ENCODE assay signal across 32 mouse cellular contexts in the genomic region with DNA sequence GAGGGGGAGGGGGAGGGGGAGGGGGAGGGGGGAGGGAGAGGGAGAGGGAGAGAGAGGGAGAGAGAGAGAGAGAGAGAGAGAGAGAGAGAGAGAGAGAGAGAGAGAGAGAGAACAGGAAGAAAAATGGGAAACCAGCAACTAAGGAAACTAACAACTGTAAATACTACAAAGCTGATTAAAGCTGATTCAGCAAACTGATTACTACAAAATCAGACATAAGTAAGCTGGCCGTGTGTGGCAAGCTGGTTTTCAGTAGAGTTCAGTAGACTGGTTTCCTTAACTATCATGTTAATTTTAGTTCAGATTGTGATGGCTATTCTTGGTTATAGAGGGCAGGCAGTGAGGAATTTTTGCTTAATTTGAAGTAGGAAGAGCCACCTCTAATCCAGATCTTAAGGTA. TPM values are rescaled to one million over a fixed set of nuclear protein-coding genes. Genes with fewer than 3 reads are reported as not detected.
"Had no signal": no experiment of that assay in that cellular context is flagged by ENCODE, and none has a peak within 500 bp of the region (broad histone marks: within the 10 kb centered on the region; RNA-seq: fewer than 3 reads in every experiment).

No protein-coding gene starts in this region.

- H3K4me2 ChIP-seq: heart, embryonic 11.5 days; heart, embryonic 12.5 days; heart, embryonic 13.5 days; heart, embryonic 15.5 days; hindbrain, embryonic 12.5 days; hindbrain, embryonic 13.5 days; hindbrain, embryonic 14.5 days; hindbrain, embryonic 15.5 days; intestine, embryonic 15.5 days; kidney, embryonic 15.5 days had no signal

- H3K4me3 ChIP-seq: heart, embryonic 12.5 days; heart, embryonic 13.5 days; heart, embryonic 15.5 days; hindbrain, embryonic 10.5 days; hindbrain, embryonic 12.5 days; hindbrain, embryonic 13.5 days; hindbrain, embryonic 15.5 days; intestine, embryonic 15.5 days; kidney, embryonic 15.5 days; layer of hippocampus, adult 2 months; left cerebral cortex, adult 2 months had no signal

- H3K9me3 ChIP-seq: heart, embryonic 12.5 days; heart, embryonic 13.5 days; heart, embryonic 15.5 days; hindbrain, embryonic 10.5 days; hindbrain, embryonic 12.5 days; hindbrain, embryonic 13.5 days; hindbrain, embryonic 15.5 days; intestine, embryonic 15.5 days; kidney, embryonic 15.5 days had no signal

- H3K27ac ChIP-seq: heart, embryonic 13.5 days; heart, embryonic 15.5 days; hindbrain, embryonic 10.5 days; hindbrain, embryonic 12.5 days; hindbrain, embryonic 13.5 days; hindbrain, embryonic 14.5 days; hindbrain, embryonic 15.5 days; hindbrain, postnatal 0 days; intestine, embryonic 15.5 days; kidney, embryonic 15.5 days; kidney, postnatal 0 days; layer of hippocampus, adult 2 months; left cerebral cortex, adult 2 months had no signal

- H3K36me3 ChIP-seq: heart, embryonic 12.5 days; heart, embryonic 13.5 days; heart, embryonic 15.5 days; hindbrain, embryonic 10.5 days; hindbrain, embryonic 12.5 days; hindbrain, embryonic 13.5 days; hindbrain, embryonic 15.5 days; intestine, embryonic 15.5 days; kidney, embryonic 15.5 days had no signal

- H3K9ac ChIP-seq: heart, embryonic 12.5 days; heart, embryonic 13.5 days; heart, embryonic 15.5 days; hindbrain, embryonic 12.5 days; hindbrain, embryonic 13.5 days; hindbrain, embryonic 14.5 days; hindbrain, embryonic 15.5 days; intestine, embryonic 15.5 days; kidney, embryonic 15.5 days had no signal

- H3K27me3 ChIP-seq: heart, embryonic 12.5 days; heart, embryonic 13.5 days; heart, embryonic 15.5 days; hindbrain, embryonic 12.5 days; hindbrain, embryonic 13.5 days; hindbrain, embryonic 15.5 days; intestine, embryonic 15.5 days; kidney, embryonic 15.5 days had no signal

- H3K4me1 ChIP-seq: heart, embryonic 12.5 days; heart, embryonic 15.5 days; hindbrain, embryonic 10.5 days; hindbrain, embryonic 12.5 days; hindbrain, embryonic 13.5 days; hindbrain, embryonic 15.5 days; intestine, embryonic 15.5 days; kidney, embryonic 15.5 days had no signal

- DNase-seq: heart, postnatal 10 days; heart, postnatal 14 days; heart, postnatal 36 days; heart, postnatal 4 days; kidney, adult 11 months; kidney, adult 18-20 months; kidney, adult 2 months; kidney, adult 8-10 months; kidney, adult 9 months; kidney, postnatal 10 days; kidney, postnatal 14 days; kidney, postnatal 25 days; kidney, postnatal 36 days; kidney, postnatal 4 days; layer of hippocampus, adult 9-11 months; layer of hippocampus, postnatal 36 days had no signal

RNA-seq across cellular contexts. Expression of a gene that starts 23.2 kb away (rescaled TPM):
- total RNA-seq: hematopoietic stem cell, adult 5-6 weeks had no signal
